Mouse (Mus musculus) lung, embryonic 15.5 days (tissue): ENCODE measurements at regions not wholly inside any gene's neighbourhood (a gene's known extent, or its start where the extent isn't known, plus 50 kb on each side); places are given as distances from the start of the nearest gene placed in this dataset. TPM values are rescaled to one million over a fixed set of nuclear protein-coding genes. Genes with fewer than 3 reads are reported as not detected.

Experiments
- microRNA counts: library from miRNA; unstranded; fragments of <30 nt; microRNA quantifications from one replicate; lab custom pipeline; 2016
- microRNA-seq: library from miRNA; unstranded; fragments of <30 nt; microRNA quantifications from one replicate; pipeline ENCODE4, GENCODE M21; 2016

MicroRNAs encoded in the stretch of these regions (microRNA counts, 519-probe panel; counts per million panel counts)
- 2,261 counts per million, percentile 32 among the panel's probes with 10 or more counts for microRNA mmu-miR-710 (lab: Ali Mortazavi, UCI)

Small RNAs in the stretch of these regions (microRNA-seq; reads per million reads assigned to microRNA genes)
- gene Mir710, result not detected
